Mouse (Mus musculus) hindlimb bud, embryonic 11.5 days (tissue): ENCODE results near the gene Gm14214.

Experiments
- DNase-seq: peaks from one replicate; pipeline ENCODE4 v3.0.0-alpha.2; 2012; ENCODE audit warnings: low read depth, low spot score; ENCODE audit errors: extremely low spot score

The Gm14214 gene

GRCm38 (mm10) chr2:154776496-154776895 is 6.7 kb upstream of the Gm14214 start:
- DNase-seq = no peak

GRCm38 (mm10) chr2:154774032-154774431 is 4.2 kb upstream of the Gm14214 start:
- no peak for DNase-seq

GRCm38 (mm10) chr2:154771604-154772003 is 1.8 kb upstream of the Gm14214 start:
- DNase-seq = no peak

GRCm38 (mm10) chr2:154767051-154767450 is 2.8 kb downstream of the Gm14214 start:
- DNase-seq = no peak

- DNase-seq = no peak
These were observed 4.2 kb downstream of the Gm14214 start for GRCm38 (mm10) chr2:154765554-154766008.

GRCm38 (mm10) chr2:154764828-154765497 is 4.9 kb downstream of the Gm14214 start:
- no peak for DNase-seq

DNA sequence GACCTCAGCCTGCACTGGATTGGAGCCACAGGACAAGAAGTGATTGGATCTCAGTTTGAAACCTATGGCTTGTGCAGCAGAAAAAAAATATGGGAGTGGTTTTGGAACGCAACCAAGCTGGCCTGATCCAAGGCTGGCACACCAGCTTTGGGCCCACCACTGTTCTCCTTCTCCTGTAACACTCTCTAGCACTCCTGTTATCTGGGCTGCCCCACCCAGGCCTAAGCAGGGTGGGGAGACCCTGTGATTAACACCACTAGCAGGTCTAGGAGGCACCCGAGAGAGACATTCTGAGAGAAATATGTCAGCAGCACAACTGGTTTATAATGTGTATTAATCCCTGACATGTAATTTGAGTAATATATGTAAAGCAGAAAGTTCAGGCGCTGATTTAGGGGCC is 6.6 kb downstream of the Gm14214 start:
- DNase-seq = no peak

DNA sequence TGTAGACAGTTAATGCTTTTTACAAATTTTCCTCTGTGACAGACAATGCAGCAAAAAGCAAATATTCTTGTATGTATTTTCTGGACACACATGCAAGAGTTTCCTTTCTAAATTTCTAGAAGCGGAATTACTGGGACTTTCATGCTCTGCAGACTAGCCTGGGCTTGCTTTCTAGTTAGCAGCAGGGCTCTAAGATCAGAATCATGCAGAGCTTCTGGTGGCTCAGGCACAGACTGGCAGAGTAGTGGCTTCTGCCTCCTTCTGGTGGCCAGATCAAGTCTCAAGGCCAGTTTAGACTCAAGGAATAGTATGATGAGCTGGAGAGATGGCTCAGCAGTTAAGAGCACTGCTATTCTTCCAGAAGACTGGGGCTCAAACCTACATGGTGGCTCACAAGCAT is 11.4 kb downstream of the Gm14214 start:
- no peak for DNase-seq

GRCm38 (mm10) chr2:154757691-154758090 is 12.1 kb downstream of the Gm14214 start:
- DNase-seq = no peak

DNA sequence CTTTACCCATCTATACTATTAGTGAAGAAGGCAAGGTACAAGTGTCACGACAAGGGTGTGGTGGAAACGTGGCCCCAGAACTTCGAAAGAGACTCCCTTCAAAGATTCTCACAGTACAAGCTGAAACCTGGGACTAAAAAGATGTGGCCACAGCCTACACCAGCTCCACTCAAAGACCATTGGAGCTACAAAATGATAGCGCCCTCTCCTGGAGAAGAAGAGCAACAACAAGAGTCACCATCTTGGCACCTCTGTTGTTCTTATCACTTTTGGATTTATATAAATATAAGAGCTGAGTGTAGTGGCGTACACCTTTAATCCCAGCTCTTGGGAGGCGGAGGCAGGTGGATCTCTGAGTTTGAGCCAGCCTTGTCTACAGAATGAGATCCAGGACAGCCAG is 14.0 kb downstream of the Gm14214 start:
- DNase-seq = no peak

DNA sequence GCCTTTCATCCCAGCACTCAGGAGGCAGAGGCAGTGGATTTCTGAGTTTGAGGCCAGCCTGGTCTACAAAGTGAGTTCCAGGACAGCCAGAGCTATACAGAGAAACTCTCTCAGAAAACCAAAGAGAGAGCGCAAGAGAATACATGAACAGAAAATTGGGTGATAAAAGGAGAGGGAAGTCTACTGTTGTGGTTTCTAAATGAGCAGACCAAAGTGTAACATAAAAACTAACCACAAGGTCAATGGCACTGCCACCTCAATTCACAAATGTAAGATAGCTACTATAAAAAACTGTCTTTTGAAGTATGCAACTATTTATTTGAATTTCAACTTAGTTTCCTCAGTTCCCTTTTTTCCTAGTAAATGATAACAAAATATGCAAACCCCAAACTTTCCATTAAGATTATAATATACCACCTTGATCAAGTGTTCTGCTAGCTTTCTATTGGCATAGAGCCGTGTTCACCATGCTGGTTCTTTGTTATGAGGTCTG is 15.7 kb downstream of the Gm14214 start:
- DNase-seq = no peak

DNA sequence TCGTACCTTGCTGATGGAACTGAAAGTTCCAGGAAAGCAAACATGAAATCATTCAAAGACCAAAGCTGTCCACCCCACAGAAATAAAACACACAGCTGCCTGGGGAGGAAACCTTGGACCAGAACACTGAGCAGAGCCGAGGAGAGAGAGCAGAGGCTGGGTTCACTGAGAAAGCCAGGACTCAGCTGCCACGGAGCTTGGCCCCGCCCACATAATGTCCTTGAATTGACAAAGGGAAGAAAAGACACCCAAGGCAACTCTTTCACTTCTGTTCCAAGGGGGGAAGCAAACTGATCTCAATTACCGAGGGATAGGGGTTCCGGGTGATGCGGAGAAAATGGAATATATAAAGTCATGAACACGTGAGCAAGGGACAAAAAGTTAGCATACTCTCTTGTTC is 17.9 kb downstream of the Gm14214 start:
- DNase-seq = no peak

DNA sequence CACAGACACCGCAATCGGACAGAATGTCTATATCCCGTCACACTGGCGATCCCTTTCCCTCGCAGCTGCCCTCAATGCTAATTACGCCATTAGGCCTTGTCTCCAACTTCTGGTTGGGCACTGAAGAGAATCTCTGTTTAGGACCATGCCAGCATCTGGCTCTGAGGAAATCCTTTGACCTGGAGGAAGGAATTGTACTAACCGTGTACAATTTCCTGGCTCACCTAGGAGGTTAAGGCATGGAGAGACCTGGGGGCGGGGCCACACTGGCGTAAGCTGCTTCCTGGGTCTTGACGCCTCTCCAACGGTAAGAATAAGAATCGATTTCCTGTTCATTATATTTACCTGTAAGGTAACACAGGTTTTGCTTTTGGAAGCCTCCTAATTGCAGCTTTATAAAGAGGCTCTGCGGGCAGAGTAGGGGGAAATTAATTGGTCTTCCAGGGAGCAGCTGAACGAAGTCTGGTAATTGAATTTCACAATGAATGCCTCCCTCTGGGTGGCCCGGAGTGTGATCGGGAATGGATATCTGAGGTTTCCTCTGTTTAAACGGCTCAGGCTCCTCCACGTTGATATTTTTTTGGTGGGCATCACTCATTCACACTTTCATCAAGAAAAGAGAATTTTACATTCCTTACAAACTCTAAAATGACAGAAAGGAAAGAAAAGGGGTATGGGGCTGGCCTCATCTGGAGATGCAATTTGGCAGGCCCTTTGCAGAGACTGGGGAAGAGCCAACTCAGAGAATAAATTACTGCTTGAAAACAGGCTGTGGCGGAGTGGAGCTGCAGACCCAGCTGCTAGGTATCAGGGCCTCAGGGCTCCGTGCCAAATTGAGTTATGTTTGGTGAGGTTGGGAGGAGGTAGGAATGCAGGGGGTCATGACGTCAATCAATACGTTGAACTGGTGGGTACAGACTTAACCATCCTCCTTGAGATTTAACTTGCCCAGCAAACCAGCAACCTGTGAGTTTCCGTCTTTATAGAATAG is 20.5 kb downstream of the Gm14214 start:
- DNase-seq = no peak

DNA sequence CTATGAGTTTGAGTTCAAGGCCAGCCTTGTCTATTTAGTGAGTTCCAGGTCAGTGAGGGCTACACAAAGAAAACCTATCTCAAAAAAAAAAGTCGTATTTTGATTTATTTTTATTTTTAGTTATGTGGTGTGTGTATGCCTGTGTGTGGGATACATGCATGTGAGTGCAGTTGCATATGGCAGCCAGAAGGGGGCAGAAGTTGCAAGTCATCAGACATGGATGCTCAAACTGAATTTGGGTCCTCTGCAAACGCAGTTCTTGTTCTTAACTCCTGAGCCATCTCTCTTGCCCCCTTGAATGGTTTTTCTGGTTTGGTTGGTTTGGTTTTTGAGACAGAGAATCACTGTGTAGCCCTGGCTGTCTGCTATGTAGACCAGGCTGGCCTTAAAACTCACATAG is 21.4 kb downstream of the Gm14214 start:
- DNase-seq = no peak

GRCm38 (mm10) chr2:154743915-154744314 is 25.9 kb downstream of the Gm14214 start:
- no peak for DNase-seq

GRCm38 (mm10) chr2:154742911-154743819 is 26.7 kb downstream of the Gm14214 start:
- no peak for DNase-seq

DNA sequence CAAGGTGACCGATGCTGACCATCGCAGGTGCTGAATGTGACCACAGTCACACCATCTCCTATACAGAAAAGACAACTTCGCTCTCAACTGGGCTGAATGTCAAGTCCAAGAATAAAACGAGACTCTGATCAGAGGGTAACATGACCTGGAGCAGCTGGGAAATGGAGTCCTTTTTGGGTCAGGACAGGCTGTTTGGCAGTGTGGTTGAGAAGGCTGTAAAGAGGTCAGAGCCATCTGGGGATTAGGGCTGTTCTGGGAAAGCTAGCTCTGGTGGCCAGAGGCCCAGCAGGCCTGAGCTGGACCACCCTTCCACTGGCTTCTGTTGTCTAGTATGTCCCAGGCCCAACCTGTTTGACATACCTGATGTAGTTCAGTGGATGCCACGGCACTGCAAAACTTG is 31.2 kb downstream of the Gm14214 start:
- no peak for DNase-seq

- DNase-seq = no peak
These were observed 33.8 kb downstream of the Gm14214 start for GRCm38 (mm10) chr2:154735986-154736385.

DNA sequence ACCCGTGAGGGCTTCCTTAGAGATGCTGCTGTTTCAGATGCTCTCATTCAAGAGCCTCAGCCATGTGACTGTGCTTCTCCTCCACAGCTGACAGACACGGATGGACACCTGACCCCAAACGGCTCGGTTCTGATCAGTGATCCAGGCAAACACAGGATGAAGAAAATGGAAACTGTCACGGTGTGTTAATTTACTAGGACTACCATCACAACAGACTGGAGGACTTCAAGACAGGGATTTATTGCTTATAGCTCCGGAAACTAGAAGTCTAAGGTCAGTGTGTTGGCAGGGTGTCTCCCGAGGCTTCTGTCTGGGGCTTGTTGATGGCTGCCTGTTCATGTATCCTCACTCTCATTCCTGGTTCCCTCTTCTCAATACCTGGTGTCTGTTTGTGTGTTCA is 34.4 kb downstream of the Gm14214 start:
- DNase-seq = no peak

GRCm38 (mm10) chr2:154734977-154735376 is 34.9 kb downstream of the Gm14214 start:
- no peak for DNase-seq
